Mouse (Mus musculus): ENCODE measurements around the gene Mthfsd. TPM values are rescaled to one million over a fixed set of nuclear protein-coding genes. Genes with fewer than 3 reads are reported as not detected.
A peak's percentile ranks its signal among the peaks of the same experiment; 100 is the strongest.

The Mthfsd gene
- polyA plus RNA-seq, 1 experiment from 2014 or later = 29.7 TPM

- H3K27ac ChIP-seq = no peak overlapping the region
- no peak overlapping the region for H3K9ac ChIP-seq
- H3K4me2 ChIP-seq = peak overlapping the region; percentile 61; the same call in 1 of the 2 replicates
- no peak for ATAC-seq (replicated peaks; ENCODE audit: insufficient number of reproducible peaks, insufficient read depth, low FRiP score, low read depth)
- H3K27me3 ChIP-seq = peaks cover 73% of the 10 kb centered on the region
- H3K4me1 ChIP-seq (replicated peaks) = peaks cover 33% of the 10 kb centered on the region
- WGBS = 42% methylated on average over 16 of the region's 16 CpGs
- no peaks in the 10 kb centered on the region for H3K9me3 ChIP-seq (replicated peaks)
- H3K4me3 ChIP-seq = peak overlapping the region; percentile 41; the same call in 1 of the 2 replicates
- H3K36me3 ChIP-seq = no peaks in the 10 kb centered on the region
These were observed 21.2 kb upstream of the Mthfsd start for GRCm38 (mm10) chr8:121129265-121129940.

- Histone ChIP-seq H3K4me3 (peak overlapping the region; percentile 41), H3K4me1 (replicated peaks) (peaks cover 35% of the 10 kb centered on the region), H3K9me3 (replicated peaks) (no peaks in the 10 kb centered on the region), H3K27me3 (peaks cover 79% of the 10 kb centered on the region), H3K4me2 (peak overlapping the region; percentile 61), H3K36me3 (no peaks in the 10 kb centered on the region), H3K9ac (peak overlapping the region; percentile 28; the same call in 1 of the 2 replicates), H3K27ac (no peak overlapping the region)
- WGBS = 9% methylated on average over 54 of the region's 55 CpGs
- no peak for ATAC-seq (replicated peaks; ENCODE audit: insufficient number of reproducible peaks, insufficient read depth, low FRiP score, low read depth)
These were observed 20.5 kb upstream of the Mthfsd start for GRCm38 (mm10) chr8:121128531-121129264.

GRCm38 (mm10) chr8:121127756-121128375, 19.7 kb upstream of the Mthfsd start, which contains the start of gene Foxl1:
Foxl1 (plus strand) TSS chr8:121127940.
- 9% methylated on average over 43 of the region's 43 CpGs for WGBS
- peaks cover 35% of the 10 kb centered on the region for H3K4me1 ChIP-seq (replicated peaks)

DNA sequence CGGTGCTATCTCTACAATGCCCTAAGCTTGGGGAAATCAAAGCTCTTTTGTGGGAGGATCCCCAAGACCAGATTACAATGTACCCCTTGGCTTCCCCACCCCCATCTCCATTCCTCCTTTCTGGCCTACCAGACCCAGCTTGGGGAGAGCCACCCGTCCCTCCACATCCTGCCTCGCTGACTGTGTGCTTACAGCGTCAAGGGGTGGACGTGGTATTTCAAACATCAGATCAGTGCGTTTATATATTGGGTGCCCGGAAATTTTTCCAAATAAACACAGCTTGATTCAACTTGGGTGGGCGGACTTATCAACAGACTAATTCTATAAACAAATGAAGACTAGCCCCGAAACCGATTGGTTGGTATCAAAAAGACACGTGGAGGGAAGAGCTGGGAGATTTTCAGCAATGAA, 19.1 kb upstream of the Mthfsd start:
- Histone ChIP-seq H3K27me3 (peaks cover 89% of the 10 kb centered on the region), H3K36me3 (no peaks in the 10 kb centered on the region), H3K9ac (no peak overlapping the region), H3K9me3 (replicated peaks) (no peaks in the 10 kb centered on the region), H3K4me1 (replicated peaks) (peaks cover 35% of the 10 kb centered on the region), H3K4me2 (no peak overlapping the region; the same call in 1 of the 2 replicates), H3K4me3 (no peak overlapping the region), H3K27ac (no peak overlapping the region)
- WGBS = 19% methylated on average over 11 of the region's 11 CpGs
- no peak for ATAC-seq (replicated peaks; ENCODE audit: insufficient number of reproducible peaks, insufficient read depth, low FRiP score, low read depth)

More at GRCm38 (mm10) chr8:121127756-121128375, 19.7 kb upstream of the Mthfsd start, which contains the start of gene Foxl1:
- no peak within 1 kb of the TSS for H3K27ac ChIP-seq
- H3K9me3 ChIP-seq (replicated peaks) = no peaks in the 10 kb centered on the region
- peaks cover 84% of the 10 kb centered on the region for H3K27me3 ChIP-seq
- no peaks in the 10 kb centered on the region for H3K36me3 ChIP-seq
- H3K4me3 ChIP-seq = peak within 1 kb of the TSS; percentile 41
- no peak for ATAC-seq (replicated peaks; ENCODE audit: insufficient number of reproducible peaks, insufficient read depth, low FRiP score, low read depth)
- H3K9ac ChIP-seq = peak within 1 kb of the TSS; percentile 28
- peak within 1 kb of the TSS; percentile 61 for H3K4me2 ChIP-seq

GRCm38 (mm10) chr8:121126694-121127093, 18.5 kb upstream of the Mthfsd start:
- no peak overlapping the region for H3K27ac ChIP-seq
- H3K27me3 ChIP-seq = peaks cover 90% of the 10 kb centered on the region
- H3K9ac ChIP-seq = no peak overlapping the region
- no peaks in the 10 kb centered on the region for H3K9me3 ChIP-seq (replicated peaks)
- H3K4me3 ChIP-seq = no peak overlapping the region; the same call in 1 of the 2 replicates
- H3K4me1 ChIP-seq (replicated peaks) = peaks cover 35% of the 10 kb centered on the region
- ATAC-seq (replicated peaks; ENCODE audit: insufficient number of reproducible peaks, insufficient read depth, low FRiP score, low read depth) = no peak
- no peaks in the 10 kb centered on the region for H3K36me3 ChIP-seq
- WGBS = 17% methylated on average over 6 of the region's 6 CpGs
- no peak overlapping the region for H3K4me2 ChIP-seq

DNA sequence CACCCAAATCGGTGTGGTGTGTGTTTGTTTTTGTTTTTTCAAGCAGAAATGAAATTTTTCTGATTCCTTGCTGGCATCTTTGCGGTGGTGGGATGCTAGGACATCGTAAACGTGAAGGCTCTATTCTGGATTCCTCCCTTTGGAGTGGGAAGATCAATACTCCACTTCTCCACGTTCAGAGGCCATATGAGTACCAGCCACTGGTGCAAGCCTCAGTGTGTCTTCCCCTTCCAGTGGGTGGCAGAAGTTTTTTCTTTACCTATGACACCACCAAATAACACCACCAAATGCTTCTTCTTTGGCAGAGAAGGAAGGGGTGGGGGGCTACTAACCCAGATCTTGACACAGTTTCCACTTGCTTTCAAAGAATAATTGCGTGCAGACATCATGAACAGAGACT, 18.0 kb upstream of the Mthfsd start:
- H3K9ac ChIP-seq = no peak overlapping the region
- ATAC-seq (replicated peaks; ENCODE audit: insufficient number of reproducible peaks, insufficient read depth, low FRiP score, low read depth) = no peak
- 18% methylated on average over 6 of the region's 6 CpGs for WGBS

DNA sequence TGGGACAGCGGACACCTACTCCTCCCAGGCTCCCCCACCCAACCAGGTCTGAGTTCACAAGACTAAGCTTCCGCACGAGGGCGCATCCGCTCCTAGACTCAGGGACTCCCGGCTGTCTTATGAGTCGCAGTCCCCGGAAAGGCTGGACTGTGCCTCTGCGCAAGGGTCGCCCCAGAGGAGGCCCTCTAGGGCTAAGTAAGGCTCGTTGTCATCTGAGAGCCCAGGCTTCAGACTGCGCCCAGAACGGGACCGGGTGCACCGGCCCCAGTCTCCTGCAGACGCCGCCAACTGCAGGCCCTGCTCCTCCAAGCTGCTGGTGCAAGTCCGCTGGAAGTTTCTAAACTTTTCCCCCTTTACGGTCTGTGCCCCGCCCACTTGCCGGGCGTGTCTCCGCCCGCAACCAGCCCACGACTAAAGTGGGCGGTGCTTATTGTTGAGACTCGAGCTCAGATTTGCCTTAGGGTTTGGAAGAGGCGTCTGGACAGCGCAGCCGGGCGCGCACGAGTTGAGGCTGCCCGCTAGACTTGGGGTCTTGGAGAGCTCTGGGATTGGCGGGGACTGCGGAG, 17.2 kb upstream of the Mthfsd start:
- H3K9ac ChIP-seq = peak overlapping the region; percentile 11
- H3K27ac ChIP-seq = peak overlapping the region; percentile 78
- peaks cover 36% of the 10 kb centered on the region for H3K4me1 ChIP-seq (replicated peaks)
- ATAC-seq (replicated peaks; ENCODE audit: insufficient number of reproducible peaks, insufficient read depth, low FRiP score, low read depth) = peak; percentile 58
- no peaks in the 10 kb centered on the region for H3K36me3 ChIP-seq
- H3K9me3 ChIP-seq (replicated peaks) = no peaks in the 10 kb centered on the region
- H3K4me2 ChIP-seq = peak overlapping the region; percentile 71
- H3K4me3 ChIP-seq = peak overlapping the region; percentile 43
- under 1% methylated on average over 36 of the region's 36 CpGs for WGBS
- H3K27me3 ChIP-seq = peaks cover 97% of the 10 kb centered on the region

More for the DNA sequence above, 18.0 kb upstream of the Mthfsd start:
- Histone ChIP-seq H3K4me2 (peak overlapping the region; percentile 71), H3K27ac (no peak overlapping the region), H3K4me1 (replicated peaks) (peaks cover 35% of the 10 kb centered on the region), H3K9me3 (replicated peaks) (no peaks in the 10 kb centered on the region), H3K27me3 (peaks cover 95% of the 10 kb centered on the region), H3K36me3 (no peaks in the 10 kb centered on the region), H3K4me3 (peak overlapping the region; percentile 43; the same call in 1 of the 2 replicates)

- Histone ChIP-seq H3K27ac (peak overlapping the region; percentile 78), H3K4me1 (replicated peaks) (peaks cover 38% of the 10 kb centered on the region), H3K9me3 (replicated peaks) (no peaks in the 10 kb centered on the region), H3K4me3 (peak overlapping the region; percentile 43), H3K9ac (no peak overlapping the region), H3K4me2 (peak overlapping the region; percentile 71), H3K27me3 (peaks cover 97% of the 10 kb centered on the region), H3K36me3 (no peaks in the 10 kb centered on the region)
- ATAC-seq (replicated peaks; ENCODE audit: insufficient number of reproducible peaks, insufficient read depth, low FRiP score, low read depth) = peak; percentile 8; the same call in 1 of the 2 replicates
- WGBS = 5% methylated on average over 17 of the region's 17 CpGs
These were observed 16.5 kb upstream of the Mthfsd start for GRCm38 (mm10) chr8:121124547-121125239.

GRCm38 (mm10) chr8:121123113-121123512, 14.9 kb upstream of the Mthfsd start:
- Histone ChIP-seq H3K27ac (no peak overlapping the region), H3K9ac (no peak overlapping the region), H3K9me3 (replicated peaks) (no peaks in the 10 kb centered on the region), H3K4me3 (no peak overlapping the region), H3K27me3 (peaks cover 93% of the 10 kb centered on the region), H3K4me2 (no peak overlapping the region), H3K36me3 (no peaks in the 10 kb centered on the region), H3K4me1 (replicated peaks) (peaks cover 26% of the 10 kb centered on the region)
- WGBS = 79% methylated on average over 2 of the region's 2 CpGs
- no peak for ATAC-seq (replicated peaks; ENCODE audit: insufficient number of reproducible peaks, insufficient read depth, low FRiP score, low read depth)

DNA sequence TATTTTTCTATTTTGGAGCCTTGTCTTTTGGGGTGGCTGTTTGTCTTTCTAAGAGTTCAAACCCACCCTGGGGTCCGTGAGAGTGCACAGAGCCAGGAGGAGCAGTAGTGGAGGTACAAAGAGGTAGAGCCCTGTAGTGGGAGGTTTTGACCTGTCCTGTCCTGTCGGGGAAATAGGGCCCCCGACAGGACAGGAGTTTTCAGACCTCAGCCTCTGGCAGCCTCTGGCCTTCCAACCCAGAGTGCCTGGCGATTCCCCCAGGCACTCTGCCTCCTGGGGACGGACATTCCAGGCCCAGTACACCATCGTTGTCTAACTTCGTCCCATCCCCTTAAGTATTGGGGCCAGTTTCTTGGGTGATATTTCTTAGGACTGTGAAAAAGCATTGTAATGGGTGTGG, 14.2 kb upstream of the Mthfsd start:
- no peaks in the 10 kb centered on the region for H3K9me3 ChIP-seq (replicated peaks)
- WGBS = 29% methylated on average over 7 of the region's 7 CpGs
- no peak overlapping the region for H3K9ac ChIP-seq
- no peak for ATAC-seq (replicated peaks; ENCODE audit: insufficient number of reproducible peaks, insufficient read depth, low FRiP score, low read depth)
- no peak overlapping the region for H3K27ac ChIP-seq
- no peak overlapping the region for H3K4me3 ChIP-seq
- H3K27me3 ChIP-seq = peaks cover 94% of the 10 kb centered on the region
- peaks cover 24% of the 10 kb centered on the region for H3K4me1 ChIP-seq (replicated peaks)
- no peak overlapping the region for H3K4me2 ChIP-seq
- no peaks in the 10 kb centered on the region for H3K36me3 ChIP-seq
